Mouse (Mus musculus) cerebellum, postnatal 10 days (tissue): ENCODE data around the gene Sptbn4.
A peak's percentile ranks its signal among the peaks of the same experiment; 100 is the strongest.

Source experiments
- DNase-seq, 2 experiments: peaks; one replicate each; pipeline ENCODE4 v3.0.0; 2021; ENCODE audit warnings: mixed read lengths in 2 of 2

Gene Sptbn4

GRCm38 (mm10) chr7:27324161-27324560, 123.3 kb downstream of the Sptbn4 start:
- no peak for DNase-seq

DNA sequence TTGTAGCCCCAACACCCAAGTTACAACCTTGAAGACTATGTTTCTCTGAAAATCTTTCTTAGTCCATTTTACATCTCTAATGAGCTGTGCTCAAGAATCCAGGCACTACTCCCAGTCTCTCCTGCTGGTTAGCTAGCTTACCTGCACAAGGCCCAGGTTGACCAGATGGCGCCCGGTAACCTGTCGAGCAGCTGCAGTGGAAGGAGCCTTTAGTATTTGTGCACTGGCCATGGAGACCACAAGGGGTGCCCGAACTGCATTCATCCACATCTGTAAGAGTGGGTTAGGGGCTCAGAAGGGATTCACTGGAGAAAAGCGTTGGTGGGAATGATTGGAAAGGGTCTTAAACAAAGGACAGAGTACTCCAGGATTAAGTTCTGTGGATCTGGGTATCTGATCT, 124.5 kb downstream of the Sptbn4 start:
- no peak for DNase-seq

GRCm38 (mm10) chr7:27322291-27322690, 125.2 kb downstream of the Sptbn4 start:
- DNase-seq = no peak

DNA sequence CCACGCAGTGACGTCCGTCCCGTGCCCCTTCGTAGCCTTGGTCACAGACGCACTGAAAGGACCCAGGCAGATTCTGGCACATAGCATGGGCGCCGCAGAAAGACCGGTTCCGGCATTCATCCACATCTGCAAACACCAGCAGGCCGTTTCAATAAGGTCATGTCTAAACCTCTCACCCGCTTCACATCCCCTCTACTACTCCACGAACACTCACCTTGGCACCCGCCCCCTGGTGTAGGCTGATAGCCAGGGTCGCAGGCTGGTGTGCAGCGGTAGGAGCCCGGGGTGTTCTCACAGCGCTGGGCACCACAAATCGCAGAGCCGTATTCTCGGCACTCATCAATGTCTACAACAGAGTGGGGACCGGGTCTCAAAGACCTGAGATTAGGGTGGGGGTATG, 128.1 kb downstream of the Sptbn4 start:
- no peak for DNase-seq

DNA sequence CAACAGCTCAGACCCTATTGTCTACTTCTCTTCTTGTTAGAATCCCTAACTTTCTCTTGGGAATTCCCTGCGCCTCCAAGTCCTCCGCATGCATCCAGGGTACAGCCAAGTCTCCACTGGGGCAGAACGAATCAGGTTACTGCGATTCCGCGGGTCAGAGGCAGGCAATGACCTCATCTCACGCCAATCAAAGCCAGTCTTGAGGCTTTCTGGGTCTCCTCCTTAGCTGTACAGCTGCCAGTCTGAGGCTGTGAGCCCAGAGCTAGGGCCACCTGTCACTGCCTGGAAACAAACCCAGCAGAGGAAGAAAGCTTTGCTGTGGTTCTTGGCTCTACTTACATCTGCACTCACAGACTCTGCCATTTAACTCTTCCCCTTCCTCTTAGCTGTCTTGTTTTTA, 131.5 kb downstream of the Sptbn4 start:
- peak; percentile 90 to 93 for DNase-seq

DNA sequence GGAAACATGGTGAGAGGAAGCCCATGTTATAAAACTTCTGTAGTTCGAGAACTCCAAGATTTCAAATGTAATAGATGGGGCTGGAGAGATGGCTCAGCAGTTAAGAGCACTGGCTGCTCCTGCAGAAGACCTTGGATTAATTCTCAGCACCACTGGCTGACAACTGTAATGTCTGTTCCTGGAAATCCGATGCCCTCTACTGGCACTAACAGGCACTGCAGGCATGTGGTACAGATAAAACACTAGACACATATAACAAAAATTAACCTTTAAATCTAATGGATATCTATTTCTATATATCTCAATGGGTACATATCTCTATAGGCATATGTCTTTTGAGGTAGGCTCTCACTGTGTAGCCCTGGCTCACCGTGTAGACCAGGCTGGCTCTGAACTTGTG, 133.1 kb downstream of the Sptbn4 start:
- DNase-seq = no peak

GRCm38 (mm10) chr7:27311651-27312284, 135.7 kb downstream of the Sptbn4 start:
- no peak for DNase-seq

- DNase-seq = no peak
These were observed 136.4 kb downstream of the Sptbn4 start for GRCm38 (mm10) chr7:27310996-27311535.

DNA sequence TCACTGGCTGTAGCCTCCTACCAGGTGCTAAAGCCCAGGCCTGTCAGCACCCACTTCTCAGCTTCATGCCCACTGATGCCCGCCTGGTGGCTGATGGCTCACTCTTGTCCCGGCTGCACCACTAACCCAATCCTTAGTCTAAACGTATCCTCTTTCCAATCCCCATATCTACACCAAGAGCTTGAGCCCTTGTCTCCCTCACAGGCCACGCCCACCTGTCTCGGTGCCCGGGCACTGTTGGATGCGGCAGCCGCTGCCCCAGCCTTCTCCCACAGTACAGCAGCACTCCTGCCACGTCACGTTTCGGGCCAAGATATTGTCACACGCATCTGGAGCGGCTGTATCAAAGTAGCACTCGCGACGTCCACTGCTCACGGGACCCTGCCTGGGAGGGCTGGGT, 137.2 kb downstream of the Sptbn4 start:
- DNase-seq = peak; percentile 96

- no peak for DNase-seq
These were observed 137.7 kb downstream of the Sptbn4 start for GRCm38 (mm10) chr7:27309832-27310231.

DNA sequence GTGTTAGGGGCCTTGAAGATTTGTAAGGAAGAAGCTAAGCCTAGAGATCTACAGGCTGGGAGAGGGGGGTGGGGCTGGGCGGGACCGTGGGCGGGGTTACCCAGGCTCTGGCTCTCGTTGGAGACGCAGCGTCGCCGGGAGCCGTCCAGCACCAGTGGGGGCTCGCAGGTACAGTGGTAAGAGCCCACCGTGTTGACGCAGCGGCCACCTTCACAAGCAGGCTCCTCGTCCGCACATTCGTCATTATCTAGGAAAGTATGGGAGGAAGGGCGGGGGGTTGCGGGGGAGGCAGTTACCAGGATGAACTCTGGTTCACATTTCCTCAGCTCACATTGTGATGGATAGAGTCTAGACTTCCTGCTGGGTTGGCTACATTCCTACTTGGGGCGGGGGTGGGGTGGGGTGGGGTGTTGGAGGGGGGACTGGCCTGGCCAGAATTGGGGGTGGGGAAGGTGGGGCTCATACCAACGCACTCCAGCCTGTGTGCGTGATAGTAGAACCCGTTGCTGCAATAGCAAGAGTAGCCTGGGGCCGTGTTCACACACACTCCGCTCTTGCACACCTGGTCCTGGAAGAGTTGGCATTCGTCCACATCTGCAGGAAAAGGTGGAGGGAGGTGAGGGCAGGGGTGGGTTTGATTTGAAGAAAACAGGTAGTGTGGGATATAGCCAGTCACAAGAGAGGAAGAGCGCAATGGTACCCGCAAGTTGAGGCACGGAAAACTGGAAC, 138.5 kb downstream of the Sptbn4 start:
- DNase-seq = peak in 1 of 2 experiments; percentile 37

- peak; percentile 46 to 55 for DNase-seq
These were observed 139.9 kb downstream of the Sptbn4 start for GRCm38 (mm10) chr7:27307551-27307950.
